Mouse (Mus musculus): Measurements from ENCODE around the gene Ankrd10. TPM values are rescaled to one million over a fixed set of nuclear protein-coding genes. Genes with fewer than 3 reads are reported as not detected.
"Not testable (repeated sequence)": the region's sequence is repeated elsewhere in the genome, so short reads cannot be mapped to it uniquely, and the experiment has no call there.

The Ankrd10 gene
- 10 to 100 TPM; 63.1 to 65.3 TPM for total RNA-seq (2021)
- long read RNA-seq, experiment 1, full-length matches to known transcripts: 10 of 28 reads
- long read RNA-seq, experiment 1, partial matches to known transcripts: 8 of 28 reads
- long read RNA-seq, experiment 1, other reads (novel, unspliced or antisense): 10 of 28 reads
- long read RNA-seq, experiment 2, full-length matches to known transcripts: 15 of 23 reads
- long read RNA-seq, experiment 2, partial matches to known transcripts: 3 of 23 reads
- long read RNA-seq, experiment 2, other reads (novel, unspliced or antisense): 5 of 23 reads

- peak; percentile 93 to 95 for DNase-seq (ENCODE audit: low spot score in 2 of 2)
Observed at GRCm38 (mm10) chr8:11635611-11636081, at the start of gene Ankrd10. Ankrd10 (minus strand) TSS chr8:11635757.

GRCm38 (mm10) chr8:11684558-11684957 lies 49.0 kb upstream of the Ankrd10 start:
- no peak for DNase-seq (ENCODE audit: low spot score in 2 of 2)

- no peak for DNase-seq (ENCODE audit: low spot score in 2 of 2)
Observed at GRCm38 (mm10) chr8:11668308-11668707, 32.8 kb upstream of the Ankrd10 start.

GRCm38 (mm10) chr8:11666023-11666716 lies 30.6 kb upstream of the Ankrd10 start:
- not testable (repeated sequence) for DNase-seq (ENCODE audit: low spot score in 2 of 2)

GRCm38 (mm10) chr8:11661969-11662368 lies 26.4 kb upstream of the Ankrd10 start:
- no peak for DNase-seq (ENCODE audit: low spot score in 2 of 2)

GRCm38 (mm10) chr8:11650021-11650420 lies 14.5 kb upstream of the Ankrd10 start:
- no peak for DNase-seq (ENCODE audit: low spot score in 2 of 2)

- no peak for DNase-seq (ENCODE audit: low spot score in 2 of 2)
Observed at GRCm38 (mm10) chr8:11643123-11643522, 7.6 kb upstream of the Ankrd10 start.

GRCm38 (mm10) chr8:11640606-11641005 lies 5.0 kb upstream of the Ankrd10 start:
- no peak for DNase-seq (ENCODE audit: low spot score in 2 of 2)

GRCm38 (mm10) chr8:11637531-11637930 lies 2.0 kb upstream of the Ankrd10 start:
- no peak for DNase-seq (ENCODE audit: low spot score in 2 of 2)

- DNase-seq (ENCODE audit: low spot score in 2 of 2): peak; percentile 87 to 94
Observed at GRCm38 (mm10) chr8:11636324-11637057, 934 bp upstream of the Ankrd10 start.

GRCm38 (mm10) chr8:11635012-11635577 lies 462 bp downstream of the Ankrd10 start:
- DNase-seq (ENCODE audit: low spot score in 2 of 2): peak; percentile 83 to 93

- no peak for DNase-seq (ENCODE audit: low spot score in 2 of 2)
Observed at GRCm38 (mm10) chr8:11634331-11635011, 1.1 kb downstream of the Ankrd10 start.

- peak in 1 of 2 experiments; percentile 17 for DNase-seq (ENCODE audit: low spot score in 2 of 2)
Observed at GRCm38 (mm10) chr8:11633414-11633813, 2.1 kb downstream of the Ankrd10 start.

- no peak for DNase-seq (ENCODE audit: low spot score in 2 of 2)
Observed at GRCm38 (mm10) chr8:11632406-11632805, 3.2 kb downstream of the Ankrd10 start.

GRCm38 (mm10) chr8:11629206-11629605 lies 6.4 kb downstream of the Ankrd10 start:
- DNase-seq (ENCODE audit: low spot score in 2 of 2): no peak

GRCm38 (mm10) chr8:11628506-11629132 lies 6.9 kb downstream of the Ankrd10 start:
- DNase-seq (ENCODE audit: low spot score in 2 of 2): peak in 1 of 2 experiments; percentile 76

GRCm38 (mm10) chr8:11627717-11628116 lies 7.8 kb downstream of the Ankrd10 start:
- DNase-seq (ENCODE audit: low spot score in 2 of 2): no peak

GRCm38 (mm10) chr8:11625084-11625483 lies 10.5 kb downstream of the Ankrd10 start:
- no peak for DNase-seq (ENCODE audit: low spot score in 2 of 2)

GRCm38 (mm10) chr8:11619091-11619490 lies 16.5 kb downstream of the Ankrd10 start:
- DNase-seq (ENCODE audit: low spot score in 2 of 2): no peak

GRCm38 (mm10) chr8:11618063-11618462 lies 17.5 kb downstream of the Ankrd10 start:
- DNase-seq (ENCODE audit: low spot score in 2 of 2): peak in 1 of 2 experiments; percentile 12
